Mouse (Mus musculus) intestine, embryonic 15.5 days (tissue): ENCODE measurements at regions not wholly inside any gene's neighbourhood (a gene's known extent, or its start where the extent isn't known, plus 50 kb on each side); places are given as distances from the start of the nearest gene placed in this dataset.
"Not testable (repeated sequence)": the region's sequence is repeated elsewhere in the genome, so short reads cannot be mapped to it uniquely, and the experiment has no call there.

Source experiments
- ATAC-seq: fragments of 200-750 bp; cut with Nextera tagmentation; 2 replicates; pipeline ENCODE4 v1.8.0; 2017; ENCODE audit warnings: moderate TSS enrichment, moderate library complexity
- H3K27ac ChIP-seq: fragments of 300-500 bp; sonication (generic); 2 replicates; pipeline ENCODE4 v1.5.1; 2015; ENCODE audit warnings: mild to moderate bottlenecking, inconsistent platforms
- H3K27me3 ChIP-seq: fragments of 300-500 bp; sonication (generic); replicated peaks from 2 replicates; pipeline ENCODE4 v1.6.1; 2015; ENCODE audit warnings: inconsistent platforms
- H3K36me3 ChIP-seq: fragments of 300-500 bp; sonication (generic); 2 replicates; pipeline ENCODE4 v1.6.1; 2015; ENCODE audit warnings: inconsistent platforms
- H3K4me1 ChIP-seq: fragments of 300-500 bp; sonication (generic); replicated peaks from 2 replicates; pipeline ENCODE4 v1.6.1; 2015; ENCODE audit warnings: inconsistent platforms
- H3K4me2 ChIP-seq: fragments of 300-500 bp; sonication (generic); replicated peaks from 2 replicates; pipeline ENCODE4 v1.6.1; 2015; ENCODE audit warnings: mild to moderate bottlenecking, inconsistent platforms
- H3K4me3 ChIP-seq: fragments of 300-500 bp; sonication (generic); replicated peaks from 2 replicates; pipeline ENCODE4 v1.5.1; 2015; ENCODE audit warnings: inconsistent platforms
- H3K9ac ChIP-seq: fragments of 300-500 bp; sonication (generic); 2 replicates; pipeline ENCODE4 v1.6.1; 2015; ENCODE audit warnings: inconsistent platforms
- H3K9me3 ChIP-seq: fragments of 300-500 bp; sonication (generic); 2 replicates; pipeline ENCODE4 v1.6.1; 2016; ENCODE audit warnings: inconsistent platforms
- WGBS: fragments of 180-500 bp; shearing (Covaris S2); methylation state at CpG from one replicate; pipeline ENCODE4 v1.1.7; 2015; 5-methylcytosine and 5-hydroxymethylcytosine counted together

DNA sequence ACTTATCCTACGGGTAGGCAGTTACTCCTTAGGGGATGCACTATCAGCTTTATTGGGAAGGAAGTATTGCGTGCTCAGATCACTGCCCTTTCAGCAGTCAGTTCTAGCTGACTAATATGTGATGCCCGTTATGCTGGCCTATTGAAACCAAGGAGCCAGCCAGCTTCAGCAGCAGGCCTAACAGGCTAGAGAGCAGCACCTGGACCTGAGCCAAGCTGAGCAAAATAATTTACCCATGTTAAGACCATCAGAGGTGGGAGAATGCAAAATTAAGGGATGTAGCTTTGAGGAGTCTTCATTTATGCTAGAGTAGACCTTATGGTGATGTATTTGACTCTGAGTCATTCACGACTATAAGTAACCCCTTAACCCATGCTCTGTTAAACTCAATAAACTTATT lies 456.7 kb downstream of the Rfpl4b start:
- no peaks in the 10 kb centered on the region for H3K4me1 ChIP-seq
- no peaks in the 10 kb centered on the region for H3K36me3 ChIP-seq
- H3K27me3 ChIP-seq: no peaks in the 10 kb centered on the region
- H3K4me3 ChIP-seq: no peak overlapping the region
- no peak overlapping the region for H3K27ac ChIP-seq
- no peaks in the 10 kb centered on the region for H3K9me3 ChIP-seq
- H3K9ac ChIP-seq: no peak overlapping the region
- 78% methylated on average over 4 of the region's 4 CpGs for WGBS
- no peak for ATAC-seq
- no peak overlapping the region for H3K4me2 ChIP-seq

DNA sequence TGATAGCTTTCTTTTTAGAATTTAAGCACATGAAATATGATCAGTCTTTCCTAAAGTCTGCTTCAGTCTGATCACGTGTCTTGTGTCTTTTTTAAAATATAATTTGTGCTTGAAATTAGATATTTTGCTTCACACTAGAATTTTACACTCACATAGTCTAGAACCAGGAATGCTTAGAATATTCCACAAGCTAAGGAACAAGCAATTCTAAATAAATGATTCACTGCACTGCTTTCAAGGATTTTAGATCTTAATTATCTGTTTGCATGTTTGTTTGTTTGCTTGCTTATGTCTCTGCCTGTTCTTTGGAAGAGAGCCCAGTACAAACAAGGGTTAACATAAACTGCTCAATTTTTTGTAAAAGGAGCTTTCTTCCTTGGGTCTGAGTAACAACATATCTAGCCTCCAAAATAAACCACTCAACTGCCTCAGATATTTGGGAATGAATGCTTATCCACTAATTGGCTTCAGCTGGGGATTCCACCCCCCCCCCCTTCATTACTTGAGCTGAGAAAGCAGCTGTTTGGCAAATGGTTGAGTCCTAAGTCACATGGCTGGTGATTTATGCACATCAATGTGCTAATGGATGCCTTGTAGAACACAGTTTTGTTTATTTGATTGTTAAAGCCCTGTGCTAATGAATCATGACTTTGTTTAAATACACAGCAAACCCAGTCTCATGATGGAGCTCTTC lies 463.9 kb downstream of the Rfpl4b start:
- Histone ChIP-seq H3K9ac (no peak overlapping the region), H3K27ac (no peak overlapping the region), H3K9me3 (no peaks in the 10 kb centered on the region), H3K36me3 (no peaks in the 10 kb centered on the region), H3K4me3 (no peak overlapping the region), H3K4me2 (no peak overlapping the region), H3K4me1 (no peaks in the 10 kb centered on the region), H3K27me3 (no peaks in the 10 kb centered on the region)
- 55% methylated on average over 1 of the region's 1 CpGs for WGBS
- peak; percentile 58 for ATAC-seq

DNA sequence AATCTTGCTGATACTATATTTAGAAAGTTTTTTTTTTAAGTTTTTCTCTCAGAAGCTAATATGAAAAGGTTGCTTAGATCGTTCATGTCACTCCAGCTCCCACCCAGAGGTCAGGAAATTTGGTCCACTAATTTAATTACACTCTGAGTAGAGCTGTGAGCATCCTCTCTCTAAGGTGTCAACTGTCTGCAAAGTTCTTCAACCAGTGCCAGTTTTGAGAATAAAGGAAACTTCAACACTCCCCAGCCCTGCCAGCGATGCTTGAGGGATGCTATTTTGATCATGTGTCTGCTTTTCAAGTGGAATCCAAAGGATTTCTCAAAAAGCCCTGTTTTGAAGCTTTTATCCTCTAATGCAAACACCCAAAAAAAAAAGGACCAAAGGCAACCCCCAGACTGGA lies 467.6 kb downstream of the Rfpl4b start:
- ATAC-seq: no peak
- H3K4me1 ChIP-seq: no peaks in the 10 kb centered on the region
- no peaks in the 10 kb centered on the region for H3K36me3 ChIP-seq
- H3K9me3 ChIP-seq: no peaks in the 10 kb centered on the region
- 48% methylated on average over 2 of the region's 2 CpGs for WGBS
- no peak overlapping the region for H3K4me2 ChIP-seq
- no peak overlapping the region for H3K4me3 ChIP-seq
- no peaks in the 10 kb centered on the region for H3K27me3 ChIP-seq
- no peak overlapping the region for H3K27ac ChIP-seq
- no peak overlapping the region for H3K9ac ChIP-seq

DNA sequence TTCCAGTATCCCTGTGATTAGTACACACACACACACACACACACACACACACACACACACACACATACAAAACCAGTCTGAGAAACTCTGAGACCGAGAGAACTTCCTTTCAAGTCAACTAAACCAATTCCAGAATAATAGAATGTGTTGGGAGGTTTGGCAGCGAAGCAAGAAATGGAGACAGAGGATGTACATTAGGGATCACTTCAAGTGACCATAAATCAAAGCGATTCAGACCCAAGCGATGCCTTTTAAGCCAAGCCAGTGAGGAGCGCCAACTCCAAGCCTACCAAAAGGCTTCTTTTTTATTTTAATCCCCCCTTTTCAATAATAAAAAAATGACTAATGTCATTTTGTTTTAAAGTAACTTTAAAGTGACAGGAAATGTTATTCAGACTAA lies 468.1 kb downstream of the Rfpl4b start:
- H3K27me3 ChIP-seq: no peaks in the 10 kb centered on the region
- 52% methylated on average over 5 of the region's 5 CpGs for WGBS
- no peak overlapping the region for H3K27ac ChIP-seq
- H3K9ac ChIP-seq: no peak overlapping the region
- no peak for ATAC-seq
- H3K9me3 ChIP-seq: no peaks in the 10 kb centered on the region
- no peak overlapping the region for H3K4me3 ChIP-seq
- no peaks in the 10 kb centered on the region for H3K4me1 ChIP-seq
- no peaks in the 10 kb centered on the region for H3K36me3 ChIP-seq
- no peak overlapping the region for H3K4me2 ChIP-seq

DNA sequence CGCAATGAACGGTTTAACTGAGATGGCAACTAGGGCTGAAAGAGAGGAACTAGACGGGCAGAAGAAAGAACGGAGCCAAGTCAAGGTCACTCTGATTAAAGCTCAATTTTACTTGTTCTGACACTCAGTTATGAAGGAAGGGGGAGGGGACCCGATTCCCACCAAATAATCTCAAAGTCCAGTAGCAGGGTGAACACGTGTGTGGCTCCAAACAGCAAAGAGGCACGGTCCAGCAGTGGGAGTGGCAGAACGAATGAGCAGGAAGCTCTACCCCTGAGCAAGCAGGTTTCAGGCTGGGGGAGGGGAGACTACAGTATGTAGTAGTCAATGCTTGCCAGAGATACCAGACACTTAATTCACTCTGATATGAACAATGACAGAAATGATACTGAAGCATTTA lies 474.6 kb downstream of the Rfpl4b start:
- H3K27ac ChIP-seq, H3K4me1 ChIP-seq, H3K36me3 ChIP-seq, H3K9ac ChIP-seq, H3K9me3 ChIP-seq, H3K27me3 ChIP-seq, H3K4me3 ChIP-seq, H3K4me2 ChIP-seq: not testable (repeated sequence)
- ATAC-seq: peak; percentile 45; the same call in 1 of the 2 replicates
- WGBS: 43% methylated on average over 8 of the region's 8 CpGs

DNA sequence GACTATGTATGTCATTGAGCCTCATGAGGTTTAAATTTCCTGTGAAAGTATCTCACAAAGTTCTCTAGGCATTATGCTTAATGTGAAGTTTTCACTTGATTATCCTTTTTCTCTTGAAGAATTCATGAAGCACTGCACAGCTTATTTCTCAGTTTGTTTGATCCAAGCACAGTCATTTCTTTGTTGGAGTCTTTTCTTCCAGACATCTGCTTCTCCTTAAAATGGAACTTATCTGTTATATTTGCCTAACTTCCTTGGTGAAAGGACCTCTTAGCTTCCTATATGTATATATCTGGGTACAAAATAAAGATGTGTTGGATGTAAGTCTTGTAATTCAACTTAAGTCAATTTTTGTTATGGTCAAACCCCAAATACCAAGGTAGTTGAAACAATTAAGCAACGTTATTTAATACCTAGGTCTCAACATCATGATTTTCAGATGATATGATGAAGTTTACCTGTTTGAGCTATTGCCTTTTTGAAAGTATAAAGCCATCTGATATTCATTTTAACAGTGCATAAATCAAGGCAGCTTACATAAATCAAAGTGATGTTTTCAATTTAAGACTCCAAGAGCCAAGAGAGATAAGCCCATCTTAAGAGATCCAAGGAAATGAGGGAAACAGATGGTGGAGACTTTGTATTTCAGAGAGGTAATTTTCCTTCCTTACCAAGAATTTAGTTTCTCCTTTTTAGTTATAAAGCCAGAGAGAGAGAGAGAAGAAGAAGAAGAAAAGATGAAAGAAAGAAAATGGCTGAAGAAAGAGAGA lies 481.0 kb downstream of the Rfpl4b start:
- Histone ChIP-seq H3K4me3 (no peak overlapping the region), H3K27me3 (no peaks in the 10 kb centered on the region), H3K4me2 (no peak overlapping the region), H3K9me3 (no peaks in the 10 kb centered on the region), H3K36me3 (no peaks in the 10 kb centered on the region), H3K4me1 (no peaks in the 10 kb centered on the region), H3K27ac (no peak overlapping the region), H3K9ac (no peak overlapping the region)
- WGBS: 73% methylated on average over 1 of the region's 1 CpGs
- no peak for ATAC-seq

DNA sequence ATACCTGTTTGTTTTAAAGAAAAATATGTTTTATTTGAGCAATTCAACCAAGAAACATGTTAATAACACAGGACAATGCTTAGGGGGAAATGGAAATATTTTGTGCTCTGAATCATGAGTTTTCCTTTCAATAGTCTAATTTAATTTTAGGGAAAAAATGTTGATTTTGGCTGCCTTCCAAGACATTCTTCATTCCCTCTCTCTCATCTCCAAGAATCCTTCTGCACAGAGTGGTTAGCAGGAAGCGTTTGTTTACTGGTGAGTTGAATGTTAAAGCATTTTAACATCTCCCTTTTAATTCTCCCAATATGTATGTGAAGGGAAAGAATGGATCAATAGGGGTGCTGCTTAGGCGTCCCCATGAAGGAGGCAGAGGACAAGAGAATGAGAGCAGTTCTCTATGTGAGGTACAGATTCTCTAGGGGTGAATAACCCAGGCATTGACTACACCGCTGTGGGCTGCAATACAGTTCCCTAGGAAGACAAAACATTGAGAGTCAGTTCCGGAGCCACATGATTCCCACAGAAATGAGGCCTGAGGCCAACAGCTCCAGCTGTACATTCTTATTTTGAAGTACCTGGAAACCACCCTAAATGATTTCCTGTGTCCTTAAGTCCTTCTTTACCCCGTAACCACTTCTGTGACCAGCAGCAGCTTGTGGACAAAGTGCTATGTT lies 512.7 kb downstream of the Rfpl4b start:
- Histone ChIP-seq H3K4me1 (no peaks in the 10 kb centered on the region), H3K27ac (no peak overlapping the region), H3K36me3 (no peaks in the 10 kb centered on the region), H3K4me2 (no peak overlapping the region), H3K27me3 (no peaks in the 10 kb centered on the region), H3K9me3 (no peaks in the 10 kb centered on the region), H3K4me3 (no peak overlapping the region), H3K9ac (no peak overlapping the region)
- 34% methylated on average over 5 of the region's 5 CpGs for WGBS
- peak; percentile 31; the same call in 1 of the 2 replicates for ATAC-seq

DNA sequence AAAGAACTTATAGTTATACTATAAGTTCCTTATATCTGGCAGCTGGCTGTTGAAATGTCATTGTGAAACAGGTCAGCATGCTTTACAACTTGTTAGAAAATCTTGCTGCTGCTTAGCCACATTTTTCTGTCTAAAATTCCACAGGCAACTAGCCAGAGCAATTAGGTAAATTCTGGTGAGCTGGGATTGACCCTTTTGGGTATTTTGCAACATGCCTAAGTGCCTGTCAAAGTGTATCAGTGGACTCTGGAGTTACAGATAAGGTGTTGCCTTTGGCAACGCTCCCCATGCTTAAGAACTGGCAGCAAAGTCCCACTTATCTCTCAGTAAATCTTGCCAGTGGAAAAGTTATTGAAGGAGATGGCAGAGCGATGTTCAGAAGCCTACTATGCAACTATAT lies 525.9 kb downstream of the Rfpl4b start:
- Histone ChIP-seq H3K9ac (no peak overlapping the region), H3K4me1 (no peaks in the 10 kb centered on the region), H3K27ac (no peak overlapping the region), H3K27me3 (no peaks in the 10 kb centered on the region), H3K4me3 (no peak overlapping the region), H3K9me3 (no peaks in the 10 kb centered on the region), H3K4me2 (no peak overlapping the region), H3K36me3 (no peaks in the 10 kb centered on the region)
- 64% methylated on average over 2 of the region's 2 CpGs for WGBS
- no peak for ATAC-seq

DNA sequence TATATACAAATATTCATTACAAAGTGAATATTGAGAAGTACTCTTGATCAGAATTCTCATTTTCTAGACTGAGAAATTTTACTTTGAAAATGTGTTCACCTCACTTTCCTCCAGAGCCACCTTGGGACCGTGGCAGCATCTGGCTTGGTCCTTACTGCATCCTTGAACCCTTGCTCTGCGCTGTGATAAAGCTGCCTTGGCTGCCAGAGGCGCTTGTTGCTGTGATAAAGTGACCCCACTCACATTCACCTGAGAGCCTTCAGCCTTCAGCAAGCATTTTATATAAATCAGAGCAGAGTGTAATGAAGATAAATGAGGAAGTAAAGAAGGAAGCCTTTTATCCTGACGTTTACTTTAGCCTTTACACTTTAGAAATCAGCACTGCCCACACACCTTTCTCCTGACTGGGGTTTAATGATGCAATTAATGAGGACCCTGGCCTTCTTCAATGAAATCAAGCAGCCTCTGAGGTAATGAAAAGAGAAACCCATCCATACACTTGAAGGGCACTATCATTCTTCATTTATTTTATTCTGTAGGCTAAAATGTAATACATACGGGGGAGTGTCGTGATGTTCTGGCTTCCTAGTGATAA lies 532.8 kb downstream of the Rfpl4b start:
- H3K9me3 ChIP-seq: no peaks in the 10 kb centered on the region
- 59% methylated on average over 6 of the region's 6 CpGs for WGBS
- ATAC-seq: no peak

DNA sequence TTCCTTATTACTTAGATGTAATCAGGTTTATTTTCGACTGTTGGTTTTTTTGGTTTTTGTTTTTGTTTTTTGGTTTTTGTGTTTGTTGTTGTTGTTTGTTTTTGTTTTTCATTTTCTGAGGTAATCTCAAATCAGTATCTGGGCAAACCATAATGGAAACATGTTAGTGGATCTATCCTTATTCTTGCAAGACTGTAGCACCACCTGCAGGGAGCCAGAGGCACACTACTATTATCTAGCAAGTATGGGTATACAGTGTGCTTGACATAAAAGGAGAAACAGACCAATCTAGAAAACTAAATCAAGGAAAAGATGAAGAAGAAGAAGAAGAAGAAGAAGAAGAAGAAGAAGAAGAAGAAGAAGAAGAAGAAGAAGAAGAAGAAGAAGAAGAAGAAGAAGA lies 552.4 kb downstream of the Rfpl4b start:
- Histone ChIP-seq H3K27ac (no peak overlapping the region), H3K9ac (no peak overlapping the region), H3K9me3 (no peaks in the 10 kb centered on the region), H3K4me1 (no peaks in the 10 kb centered on the region), H3K4me3 (no peak overlapping the region), H3K36me3 (no peaks in the 10 kb centered on the region), H3K4me2 (no peak overlapping the region), H3K27me3 (no peaks in the 10 kb centered on the region)
- 90% methylated on average over 1 of the region's 1 CpGs for WGBS
- ATAC-seq: no peak

More for the DNA sequence above, 532.8 kb downstream of the Rfpl4b start:
- H3K36me3 ChIP-seq: no peaks in the 10 kb centered on the region
- no peaks in the 10 kb centered on the region for H3K4me1 ChIP-seq
- H3K27me3 ChIP-seq: no peaks in the 10 kb centered on the region
- H3K9ac ChIP-seq: no peak overlapping the region
- no peak overlapping the region for H3K4me3 ChIP-seq
- H3K4me2 ChIP-seq: no peak overlapping the region
- H3K27ac ChIP-seq: no peak overlapping the region

DNA sequence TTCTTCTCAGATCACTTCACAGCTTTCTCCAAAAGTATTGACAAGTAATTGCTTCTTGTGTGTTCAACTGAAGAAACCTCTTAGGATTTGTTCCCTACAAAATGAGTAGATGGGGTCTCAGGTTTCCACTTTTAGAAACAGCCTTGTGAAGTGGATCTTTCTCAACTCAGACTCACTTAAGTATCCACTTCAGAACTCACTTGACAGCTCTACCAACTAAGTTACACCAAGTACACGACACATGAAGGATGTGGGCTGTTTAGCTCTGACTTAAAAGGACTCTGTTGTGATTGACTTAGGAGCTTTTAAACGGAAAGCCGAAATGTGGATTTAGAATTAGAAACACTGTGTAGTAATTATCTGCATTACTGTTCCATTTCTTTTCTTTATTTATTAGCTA lies 556.0 kb downstream of the Rfpl4b start:
- Histone ChIP-seq H3K4me1 (no peaks in the 10 kb centered on the region), H3K36me3 (no peaks in the 10 kb centered on the region), H3K4me2 (no peak overlapping the region), H3K4me3 (no peak overlapping the region), H3K9me3 (no peaks in the 10 kb centered on the region), H3K9ac (no peak overlapping the region), H3K27ac (no peak overlapping the region), H3K27me3 (no peaks in the 10 kb centered on the region)
- WGBS: 81% methylated on average over 3 of the region's 3 CpGs
- ATAC-seq: no peak

DNA sequence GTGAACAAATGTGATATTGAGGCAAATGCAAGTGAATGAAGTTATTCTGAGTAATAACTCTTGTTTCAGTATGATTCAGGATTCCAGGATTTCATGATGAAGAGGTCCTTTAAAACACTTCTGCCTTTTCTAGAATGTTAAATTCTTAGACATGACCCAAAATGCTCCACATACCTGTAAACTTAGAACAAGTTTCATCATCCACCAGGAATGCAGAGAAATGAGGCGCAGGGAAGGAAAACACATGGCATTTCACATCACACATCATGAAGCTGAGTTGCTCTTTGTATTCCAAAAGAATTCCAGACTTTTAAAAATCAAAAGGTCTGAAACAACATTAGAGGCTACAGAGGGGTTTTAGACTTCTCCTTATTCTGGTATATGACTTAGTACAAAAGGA lies 574.8 kb downstream of the Rfpl4b start:
- ATAC-seq: no peak
- WGBS: 82% methylated on average over 1 of the region's 1 CpGs

More for the DNA sequence above, 574.8 kb downstream of the Rfpl4b start:
- Histone ChIP-seq H3K9ac (no peak overlapping the region), H3K4me1 (no peaks in the 10 kb centered on the region), H3K4me2 (no peak overlapping the region), H3K4me3 (no peak overlapping the region), H3K9me3 (no peaks in the 10 kb centered on the region), H3K27ac (no peak overlapping the region), H3K27me3 (no peaks in the 10 kb centered on the region), H3K36me3 (no peaks in the 10 kb centered on the region)
